ENCODE assay signal across 9 mouse cellular contexts in genomic region chr9:20916160-20916559, GRCm38 (mm10). TPM values are rescaled to one million over a fixed set of nuclear protein-coding genes. Genes with fewer than 3 reads are reported as not detected.
DNase-seq lines count a peak whose midpoint lies in the region; ATAC-seq and TF ChIP-seq lines count a peak whose summit lies in the region.
"Had no signal": no experiment of that assay in that cellular context is flagged by ENCODE, and none has a peak within 500 bp of the region (broad histone marks: within the 10 kb centered on the region; RNA-seq: fewer than 3 reads in every experiment).

No protein-coding gene starts in this region.

- H3K9ac ChIP-seq in heart, embryonic 12.5 days: no peak overlapping the region
- H3K9ac ChIP-seq: hindbrain, embryonic 15.5 days had no signal

- TF ChIP-seq CTCF in small intestine, adult 2 months (IDR thresholded peaks at IDR 0.05; ENCODE audit: extremely low read depth, insufficient read length, insufficient replicate concordance, low read depth, low read length): peak; percentile 39; the same call in 1 of the 2 replicates

- H3K9me3 ChIP-seq in heart, embryonic 12.5 days (replicated peaks): no peaks in the 10 kb centered on the region
- no peaks in the 10 kb centered on the region for H3K9me3 ChIP-seq in limb, embryonic 10.5 days (replicated peaks)
- H3K9me3 ChIP-seq: hindbrain, embryonic 15.5 days had no signal

- TF ChIP-seq POLR2A in small intestine, adult 2 months (IDR thresholded peaks at IDR 0.05; ENCODE audit: low read depth, low read length): no peak

- 85% methylated on average over 4 of the region's 4 CpGs for WGBS in heart, embryonic 12.5 days
- WGBS in small intestine, adult 2 months: 65% methylated on average over 4 of the region's 4 CpGs
- 92% methylated on average over 4 of the region's 4 CpGs for WGBS in limb, embryonic 10.5 days

- no peak overlapping the region for H3K4me2 ChIP-seq in heart, embryonic 12.5 days
- H3K4me2 ChIP-seq: hindbrain, embryonic 15.5 days had no signal

- H3K36me3 ChIP-seq in heart, embryonic 12.5 days: peaks cover 100% of the 10 kb centered on the region
- peaks cover 75% of the 10 kb centered on the region for H3K36me3 ChIP-seq in small intestine, adult 2 months (ENCODE audit: control insufficient read depth, insufficient read depth, low read length)
- H3K36me3 ChIP-seq in limb, embryonic 10.5 days: peaks cover 100% of the 10 kb centered on the region

- H3K27me3 ChIP-seq in heart, embryonic 12.5 days (replicated peaks): no peaks in the 10 kb centered on the region
- no peaks in the 10 kb centered on the region for H3K27me3 ChIP-seq in small intestine, adult 2 months (ENCODE audit: control insufficient read depth, insufficient read depth, low read length)
- no peaks in the 10 kb centered on the region for H3K27me3 ChIP-seq in limb, embryonic 10.5 days (ENCODE audit: low read depth, poor library complexity, severe bottlenecking)
- H3K27me3 ChIP-seq: hindbrain, embryonic 15.5 days had no signal

- H3K4me1 ChIP-seq in heart, embryonic 12.5 days (replicated peaks): no peaks in the 10 kb centered on the region
- no peaks in the 10 kb centered on the region for H3K4me1 ChIP-seq in small intestine, adult 2 months (ENCODE audit: control insufficient read depth, insufficient read depth, insufficient read length, low read length)
- H3K4me1 ChIP-seq in limb, embryonic 10.5 days: no peaks in the 10 kb centered on the region
- H3K4me1 ChIP-seq: hindbrain, embryonic 15.5 days had no signal

- H3K4me3 ChIP-seq in heart, embryonic 12.5 days: no peak overlapping the region
- H3K4me3 ChIP-seq in small intestine, adult 2 months (ENCODE audit: low read depth, low read length): no peak overlapping the region
- H3K4me3 ChIP-seq in limb, embryonic 10.5 days: no peak overlapping the region
- H3K4me3 ChIP-seq: hindbrain, embryonic 15.5 days had no signal

- H3K27ac ChIP-seq in heart, embryonic 12.5 days (ENCODE audit: poor library complexity, severe bottlenecking): no peak overlapping the region
- H3K27ac ChIP-seq in small intestine, adult 2 months (ENCODE audit: insufficient read depth, low read depth, low read length): no peak overlapping the region
- no peak overlapping the region for H3K27ac ChIP-seq in limb, embryonic 10.5 days
- H3K27ac ChIP-seq: hindbrain, embryonic 15.5 days had no signal

- ATAC-seq in heart, embryonic 12.5 days (ENCODE audit: insufficient number of reproducible peaks, low FRiP score): no peak

- DNase-seq in heart, adult 11 months: peak; percentile 88
- peak; percentile 58 for DNase-seq in ES-CJ7 (ENCODE audit: low read depth, low spot score)
- peak; percentile 53 for DNase-seq in kidney, postnatal 10 days
- DNase-seq in layer of hippocampus, postnatal 14 days (ENCODE audit: low spot score in 2 of 2): no peak
- no peak for DNase-seq in limb, embryonic 10.5 days (ENCODE audit: low spot score)
- no peak for DNase-seq in gastrocnemius, postnatal 4 days (ENCODE audit: low spot score in 2 of 2)

RNA-seq across cellular contexts. Expression of gene Eif3g, which starts 17.7 kb away (rescaled TPM):
- 215 and 236 TPM in 2 replicates for polyA plus RNA-seq in heart, embryonic 12.5 days (2016; fragmentation: Nextera tagmentation; extraction: Ambion mirVana)
- polyA plus RNA-seq in small intestine, adult 2 months (2012; rRNA removed): 57.9 and 94.5 TPM in 2 replicates
- total RNA-seq in layer of hippocampus, postnatal 14 days (2021): 100 to 1,000 TPM; 114 to 123 TPM
- 415 and 453 TPM in 2 replicates for polyA plus RNA-seq in limb, embryonic 10.5 days (2016; fragmentation: Nextera tagmentation; extraction: Ambion mirVana)
- 100 to 1,000 TPM; 146 to 158 TPM for total RNA-seq in gastrocnemius, postnatal 4 days (2021)

RNA-seq across cellular contexts. Expression of gene Ppan, which starts 28.2 kb away (rescaled TPM):
- 43.5 and 44.3 TPM in 2 replicates for polyA plus RNA-seq in heart, embryonic 12.5 days (2016; fragmentation: Nextera tagmentation; extraction: Ambion mirVana)
- polyA plus RNA-seq in small intestine, adult 2 months (2012; rRNA removed): 33.4 and 42.2 TPM in 2 replicates
- 10 to 100 TPM; 21.3 to 25.6 TPM for total RNA-seq in layer of hippocampus, postnatal 14 days (2021)
- 103 and 121 TPM in 2 replicates for polyA plus RNA-seq in limb, embryonic 10.5 days (2016; fragmentation: Nextera tagmentation; extraction: Ambion mirVana)
- total RNA-seq in gastrocnemius, postnatal 4 days (2021): 10 to 100 TPM; 25.0 to 28.7 TPM

RNA-seq across cellular contexts. Expression of gene Angptl6, which starts 36.6 kb away (rescaled TPM):
- 1.5 and 2.5 TPM in 2 replicates for polyA plus RNA-seq in heart, embryonic 12.5 days (2016; fragmentation: Nextera tagmentation; extraction: Ambion mirVana)
- 4.3 and 8.0 TPM in 2 replicates for polyA plus RNA-seq in small intestine, adult 2 months (2012; rRNA removed)
- total RNA-seq in layer of hippocampus, postnatal 14 days (2021): 10 to 100 TPM in 1 of 2 experiments, 1 to 10 TPM in 1; 7.3 to 10.7 TPM
- polyA plus RNA-seq in limb, embryonic 10.5 days (2016; fragmentation: Nextera tagmentation; extraction: Ambion mirVana): 2.4 and 2.9 TPM in 2 replicates
- 1 to 10 TPM; 3.9 to 4.5 TPM for total RNA-seq in gastrocnemius, postnatal 4 days (2021)

RNA-seq across cellular contexts. Expression of gene Dnmt1, which starts 43.5 kb away (rescaled TPM):
- polyA plus RNA-seq in heart, embryonic 12.5 days (2016; fragmentation: Nextera tagmentation; extraction: Ambion mirVana): 86.6 and 86.8 TPM in 2 replicates
- 10.4 and 21.7 TPM in 2 replicates for polyA plus RNA-seq in small intestine, adult 2 months (2012; rRNA removed)
- 10 to 100 TPM; 35.5 to 37.1 TPM for total RNA-seq in layer of hippocampus, postnatal 14 days (2021)
- polyA plus RNA-seq in limb, embryonic 10.5 days (2016; fragmentation: Nextera tagmentation; extraction: Ambion mirVana): 173 and 178 TPM in 2 replicates
- 10 to 100 TPM; 44.5 to 46.0 TPM for total RNA-seq in gastrocnemius, postnatal 4 days (2021)

RNA-seq across cellular contexts. Expression of gene A230050P20Rik, which starts 47.7 kb away (rescaled TPM):
- polyA plus RNA-seq in heart, embryonic 12.5 days (2016; fragmentation: Nextera tagmentation; extraction: Ambion mirVana): 6.5 and 7.1 TPM in 2 replicates
- polyA plus RNA-seq in small intestine, adult 2 months (2012; rRNA removed): 22.3 and 37.9 TPM in 2 replicates
- 10 to 100 TPM; 55.6 to 56.1 TPM for total RNA-seq in layer of hippocampus, postnatal 14 days (2021)
- polyA plus RNA-seq in limb, embryonic 10.5 days (2016; fragmentation: Nextera tagmentation; extraction: Ambion mirVana): 1.7 and 1.8 TPM in 2 replicates
- total RNA-seq in gastrocnemius, postnatal 4 days (2021): 1 to 10 TPM; 8.2 to 9.7 TPM

Comparison
In these comparisons a context has a peak if more than half of its experiments do, and no peak if none do; other contexts are left out.
1. DNase-seq: peak in heart, adult 11 months (single experiment), ES-CJ7 (single experiment) and kidney, postnatal 10 days (single experiment); none in layer of hippocampus, postnatal 14 days (0 of 2), limb, embryonic 10.5 days (single experiment) and gastrocnemius, postnatal 4 days (0 of 2).